Mouse (Mus musculus): ENCODE data around the gene Hunk.

The Hunk gene

DNA sequence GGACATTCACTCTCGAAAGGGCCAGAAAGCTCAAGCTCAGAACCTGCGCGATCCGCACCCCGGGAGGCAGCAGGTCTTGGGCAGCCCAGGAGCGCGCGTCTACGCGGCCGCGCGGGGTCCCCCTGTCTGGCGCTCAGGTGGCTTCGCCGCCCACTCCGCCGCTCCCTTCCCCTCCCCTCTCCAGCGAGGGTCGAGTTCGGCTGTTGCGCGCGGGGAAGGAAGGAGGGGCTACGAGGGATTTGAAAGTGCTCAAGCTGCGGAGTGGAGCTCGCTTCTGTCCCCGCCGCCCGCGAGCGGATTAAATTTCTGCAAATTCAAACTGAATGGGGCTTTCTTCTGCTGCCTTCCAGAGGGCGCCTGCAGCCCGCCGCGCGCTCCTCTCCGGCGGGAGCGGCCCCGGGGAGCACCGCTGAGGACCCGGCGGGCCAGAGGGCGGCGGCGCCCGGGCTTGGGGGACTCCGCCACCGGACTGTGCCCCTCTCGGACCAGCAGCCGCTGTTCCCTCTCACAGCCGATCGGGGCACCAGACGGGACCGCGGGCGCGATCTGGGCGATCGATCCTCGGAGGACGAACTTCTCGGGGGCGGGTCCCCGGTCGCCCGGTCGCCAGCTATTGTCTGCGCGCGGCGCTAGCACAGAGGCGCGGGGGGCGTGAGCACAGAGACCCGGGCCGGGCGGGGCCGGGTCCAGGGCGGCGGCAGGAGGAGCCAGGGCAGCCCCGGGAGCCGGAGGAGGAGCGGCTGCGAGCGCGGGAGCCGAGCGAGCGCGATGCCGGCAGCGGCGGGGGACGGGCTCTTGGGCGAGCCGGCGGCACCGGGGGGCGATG is at the start of gene Hunk:
Gene Hunk, plus strand, starts transcription at position 326 of the 826 bp plus-strand sequence.
- DNase-seq = peak; percentile 59

GRCm38 (mm10) chr16:90339026-90339425 is 46.8 kb upstream of the Hunk start:
- no peak for DNase-seq

DNA sequence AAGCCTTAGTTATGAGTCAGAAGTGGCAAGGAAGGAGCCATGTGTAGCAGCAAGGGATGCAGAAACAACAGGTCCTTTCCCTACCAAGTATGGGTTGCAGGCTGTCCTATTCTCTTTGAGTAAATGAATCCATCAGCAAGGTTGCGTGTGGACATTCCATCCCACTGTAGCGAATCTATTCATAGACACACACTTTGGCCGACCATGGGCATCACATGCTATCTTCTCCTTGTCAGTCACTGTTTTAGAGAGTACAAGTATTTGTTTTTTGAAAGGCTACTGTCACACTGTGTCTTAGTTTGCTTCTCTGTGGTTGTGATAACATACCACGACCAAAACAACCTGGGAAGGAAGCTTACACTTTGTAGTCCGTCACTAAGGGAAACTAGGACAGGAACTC is 44.7 kb upstream of the Hunk start:
- DNase-seq = no peak

- peak; percentile 73 for DNase-seq
Measured at GRCm38 (mm10) chr16:90349700-90350548, 35.9 kb upstream of the Hunk start.

DNA sequence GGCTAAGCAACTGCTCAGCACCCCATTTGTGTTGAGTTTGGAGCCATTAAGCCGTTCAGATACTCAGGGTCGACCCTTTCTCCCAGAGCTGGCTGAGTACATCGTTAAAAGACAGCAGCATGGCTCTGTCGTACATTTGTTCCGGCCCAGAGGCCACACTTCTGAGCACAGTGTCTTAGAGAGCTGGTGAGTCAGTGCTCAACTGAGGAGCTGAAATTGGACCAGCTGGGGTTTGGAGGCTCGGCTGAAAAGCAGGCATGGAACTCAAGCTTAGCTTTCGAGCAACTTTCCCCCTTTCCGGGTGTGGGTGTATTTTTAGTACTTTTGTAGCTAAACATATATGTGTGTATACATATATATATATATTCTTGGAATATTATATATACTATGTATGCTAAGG is 34.1 kb upstream of the Hunk start:
- no peak for DNase-seq

DNA sequence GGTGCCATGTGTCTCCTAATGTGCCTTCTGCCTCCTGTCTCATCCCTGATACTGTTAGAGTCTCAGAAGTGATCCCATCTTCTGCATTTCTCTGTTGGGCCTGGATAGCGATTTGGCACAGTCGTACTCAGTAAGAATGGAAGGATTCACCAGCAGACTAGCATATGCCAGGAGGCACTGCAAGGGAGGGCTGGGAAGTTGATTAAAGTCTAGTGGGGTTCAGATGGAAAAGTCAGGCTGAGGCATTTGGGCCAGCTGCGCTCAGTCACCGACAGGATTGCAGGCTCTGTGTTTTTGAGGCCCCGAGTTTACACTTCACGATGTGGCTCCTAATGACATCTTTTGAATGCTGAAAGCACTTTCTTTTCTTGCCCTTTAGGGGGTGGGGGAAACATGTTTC is 33.1 kb upstream of the Hunk start:
- DNase-seq = peak; percentile 42

DNA sequence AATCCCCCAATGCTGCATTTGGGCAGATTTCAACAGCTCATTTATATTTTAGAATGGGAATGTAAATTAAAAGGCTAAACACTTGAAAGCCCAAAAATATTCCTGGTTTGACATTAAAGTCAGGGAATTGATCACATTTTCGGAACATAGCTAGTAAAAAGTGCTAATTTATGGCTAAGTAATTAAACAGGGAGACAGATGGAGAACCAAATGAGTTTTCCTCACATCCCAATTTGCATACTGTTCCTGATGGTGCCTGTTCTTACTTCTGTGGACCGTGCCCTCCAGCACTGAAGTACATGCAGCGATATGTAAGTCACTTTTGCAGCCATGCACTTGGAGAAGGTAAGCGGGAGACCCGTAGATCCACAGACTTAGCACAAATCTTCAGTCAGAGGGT is 32.7 kb upstream of the Hunk start:
- DNase-seq = no peak

DNA sequence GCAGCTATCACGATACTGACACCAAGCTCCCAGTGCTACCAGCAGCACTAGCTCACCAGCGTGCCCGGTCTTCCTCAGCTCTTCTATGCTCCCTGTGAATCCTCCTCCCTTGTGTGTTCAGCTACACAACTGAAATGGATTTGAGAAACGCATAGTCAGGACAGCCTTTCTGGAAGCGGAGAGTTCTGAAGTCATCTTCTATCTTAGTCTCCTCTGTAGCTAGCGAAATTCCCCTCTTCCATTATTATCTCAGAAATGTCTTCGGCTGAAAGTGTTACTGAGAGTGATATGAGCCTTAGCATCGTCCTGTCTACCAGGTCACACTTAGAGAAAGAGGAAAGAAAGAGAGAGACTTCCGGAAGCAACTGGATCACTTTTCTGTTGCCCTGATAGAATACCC is 26.5 kb upstream of the Hunk start:
- DNase-seq = no peak

- DNase-seq = no peak
Measured at GRCm38 (mm10) chr16:90359750-90360149, 26.1 kb upstream of the Hunk start.

DNA sequence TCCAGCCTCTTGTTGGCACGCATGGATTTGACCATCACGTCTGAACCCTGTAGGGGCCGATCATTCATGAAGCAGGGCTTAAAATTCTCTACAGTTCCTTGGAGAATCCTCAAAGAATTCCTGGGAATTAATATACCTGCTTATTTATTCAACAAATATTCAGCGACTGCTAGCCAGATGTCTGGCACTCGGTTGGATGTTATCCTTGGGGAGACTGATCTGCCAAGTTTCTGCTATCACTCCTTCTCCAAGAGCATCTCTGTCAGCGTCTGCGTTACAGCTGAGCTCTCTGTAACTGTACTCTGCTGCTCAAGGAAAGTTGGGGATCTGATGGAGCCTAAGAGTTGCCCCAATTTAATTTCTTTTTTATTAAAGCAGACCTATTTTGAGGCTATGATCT is 25.5 kb upstream of the Hunk start:
- no peak for DNase-seq

DNA sequence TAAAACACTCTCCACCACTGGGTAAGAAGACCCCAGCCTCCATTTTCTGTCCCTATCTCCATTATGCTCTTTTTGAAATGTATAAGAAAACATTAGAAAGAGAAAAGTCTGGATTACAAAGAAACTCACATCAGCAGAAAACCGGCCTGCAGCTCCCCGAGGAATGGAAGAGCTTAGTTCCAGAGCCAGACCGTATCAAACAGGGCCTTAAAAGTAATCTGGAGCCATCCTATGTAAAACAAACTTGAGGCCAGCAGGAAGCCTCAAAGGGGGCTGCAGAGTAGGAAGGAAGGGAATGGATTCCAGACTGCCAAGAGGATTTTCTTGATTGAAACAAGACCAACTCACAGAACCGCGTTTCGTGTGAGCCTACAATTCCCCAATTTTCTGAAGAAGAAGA is 22.9 kb upstream of the Hunk start:
- DNase-seq = no peak

DNA sequence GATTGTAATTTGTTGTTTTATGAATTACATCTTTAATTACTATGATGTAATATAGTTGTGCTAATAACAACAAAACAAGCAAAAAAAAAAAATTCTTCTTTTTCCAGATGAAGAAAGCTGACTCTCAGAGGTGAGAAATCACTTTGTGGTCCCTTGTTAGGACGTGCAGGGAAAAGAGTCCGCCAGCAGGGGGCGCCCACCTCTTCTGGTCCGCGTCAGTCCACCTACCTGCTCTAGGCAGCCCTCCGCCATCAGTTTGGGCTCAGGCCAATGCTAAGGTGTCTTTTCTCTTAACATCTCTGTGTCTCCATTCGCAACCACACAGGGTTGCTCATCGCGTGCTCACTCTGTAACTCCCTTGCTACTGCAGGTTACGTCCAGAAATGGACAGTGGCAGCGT is 5.9 kb upstream of the Hunk start:
- DNase-seq = peak; percentile 86

DNA sequence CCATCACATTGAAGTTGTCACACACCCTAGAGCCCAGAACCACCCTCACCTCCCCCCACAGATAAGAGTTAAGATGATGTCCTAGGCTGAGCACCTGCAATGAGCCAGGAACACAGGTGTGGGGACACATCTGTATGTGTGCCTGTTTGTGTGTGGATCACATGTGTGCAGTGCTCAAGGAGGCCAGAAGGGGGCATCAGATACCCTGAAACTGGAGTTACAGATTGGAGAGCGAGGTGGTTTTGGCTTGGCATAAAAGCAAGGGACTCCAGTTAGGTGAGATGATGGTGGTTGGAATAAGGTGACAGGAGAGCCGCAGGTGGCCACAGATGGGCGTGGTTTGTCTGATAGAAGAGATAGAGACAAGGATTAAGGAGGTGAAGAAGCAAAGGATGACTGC is 4.2 kb upstream of the Hunk start:
- DNase-seq = no peak

- no peak for DNase-seq
Measured at GRCm38 (mm10) chr16:90382701-90383280, 3.0 kb upstream of the Hunk start.

GRCm38 (mm10) chr16:90384058-90384457 is 1.8 kb upstream of the Hunk start:
- DNase-seq = peak; percentile 33

- no peak for DNase-seq
Measured at GRCm38 (mm10) chr16:90384846-90385245, 967 bp upstream of the Hunk start.

- no peak for DNase-seq
Measured at GRCm38 (mm10) chr16:90385326-90385687, 506 bp upstream of the Hunk start.

DNA sequence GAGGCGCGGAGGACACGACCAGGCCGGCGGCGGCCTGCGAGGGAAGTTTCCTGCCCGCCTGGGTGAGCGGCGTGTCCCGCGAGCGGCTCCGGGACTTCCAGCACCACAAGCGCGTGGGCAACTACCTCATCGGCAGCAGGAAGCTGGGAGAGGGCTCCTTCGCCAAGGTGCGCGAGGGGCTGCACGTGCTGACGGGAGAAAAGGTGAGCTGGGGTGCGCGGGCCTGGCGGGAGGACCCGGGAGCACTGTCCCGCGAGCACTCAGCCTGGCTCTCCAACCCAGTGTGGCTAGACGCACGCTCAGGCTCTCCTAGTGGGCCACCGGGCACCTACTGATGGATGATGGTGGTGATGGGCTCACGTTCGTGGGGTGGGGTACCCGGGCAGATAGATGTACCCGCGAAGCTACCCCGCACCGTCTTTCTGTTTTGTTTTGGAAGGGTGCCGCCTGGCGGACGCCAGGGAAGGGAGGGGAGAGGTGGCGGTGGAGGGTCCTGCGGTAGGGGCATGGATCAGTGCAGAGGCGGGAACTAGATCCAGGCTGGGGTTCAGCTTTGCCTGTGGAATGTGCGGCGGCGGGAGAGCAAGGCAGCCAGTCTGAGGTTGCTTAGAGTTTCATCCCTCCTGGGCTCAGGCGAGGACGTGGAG is 824 bp downstream of the Hunk start:
- peak; percentile 56 for DNase-seq

GRCm38 (mm10) chr16:90387161-90387671 is 1.4 kb downstream of the Hunk start:
- no peak for DNase-seq

DNA sequence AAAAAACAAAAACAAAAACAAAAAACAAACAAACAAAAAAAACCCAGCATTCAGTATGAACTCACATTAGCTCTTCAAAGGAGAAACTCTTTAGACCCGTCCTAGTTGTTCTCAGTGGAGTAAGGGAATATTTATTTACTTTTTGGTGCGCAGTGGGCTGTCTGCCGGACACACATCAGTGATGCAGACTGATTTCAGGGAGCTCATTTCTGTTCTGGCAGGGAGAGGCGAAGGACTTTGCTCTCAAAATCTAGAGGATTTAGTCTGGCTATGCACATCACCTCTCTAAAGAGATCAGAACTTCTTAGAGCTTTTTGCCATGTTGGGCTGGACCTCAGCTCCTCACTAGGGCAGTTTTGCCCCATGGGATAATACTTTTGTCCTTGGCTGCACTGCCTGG is 2.1 kb downstream of the Hunk start:
- DNase-seq = no peak

DNA sequence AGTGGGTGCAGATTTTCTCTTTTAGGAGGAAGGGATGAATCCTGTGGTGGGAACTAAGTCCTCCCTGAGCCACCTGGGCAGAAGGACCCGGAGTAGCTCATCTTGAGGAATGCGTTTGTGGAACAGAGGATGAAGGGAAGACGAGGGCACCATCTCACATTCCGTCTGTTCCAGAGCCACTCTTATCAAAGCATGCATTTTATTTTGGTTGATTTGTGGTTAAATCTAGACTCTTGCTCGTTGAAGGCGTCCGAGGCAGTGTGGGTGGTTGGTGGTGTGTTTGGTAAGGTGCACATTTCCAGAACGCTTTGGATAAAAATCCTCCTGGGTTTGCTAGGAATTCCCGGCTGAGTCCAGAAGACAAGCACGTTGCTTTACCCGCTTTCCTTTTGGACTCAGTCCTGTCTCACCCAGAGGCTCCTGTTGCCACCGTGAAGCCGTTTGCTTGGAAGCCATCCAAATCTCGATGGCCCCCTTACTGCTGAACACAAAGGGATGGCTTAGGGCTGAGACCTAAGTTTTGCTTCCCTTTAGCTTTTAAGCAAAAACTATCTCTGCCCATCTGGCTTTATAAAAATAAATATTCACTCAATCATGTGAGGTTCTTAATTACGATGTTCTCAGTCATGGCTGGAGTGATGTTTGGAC is 3.4 kb downstream of the Hunk start:
- no peak for DNase-seq

DNA sequence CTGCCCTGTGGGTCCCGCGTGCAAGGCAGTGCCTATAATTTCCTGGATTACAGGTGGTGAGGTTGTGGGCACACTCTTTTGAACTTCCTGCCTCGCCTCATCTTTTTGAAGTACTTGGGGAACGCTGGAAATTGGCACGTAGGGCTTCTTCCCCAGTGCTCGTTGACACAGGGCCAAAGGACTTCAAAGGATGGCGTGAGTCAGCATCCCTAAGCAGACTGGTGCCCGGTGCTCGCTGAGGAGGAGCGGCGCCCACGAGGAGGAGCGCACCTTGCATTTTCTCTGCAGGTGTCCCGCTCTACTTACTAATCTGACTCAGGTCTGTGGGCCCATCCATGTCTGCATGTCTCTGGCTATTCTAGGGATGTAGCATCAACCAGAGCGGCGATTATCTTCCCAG is 4.9 kb downstream of the Hunk start:
- no peak for DNase-seq

GRCm38 (mm10) chr16:90394761-90395160 is 8.9 kb downstream of the Hunk start:
- no peak for DNase-seq

Data from lung, postnatal 14 days (tissue).